Mouse (Mus musculus): ENCODE results near the gene Smr3a. TPM values are rescaled to one million over a fixed set of nuclear protein-coding genes. Genes with fewer than 3 reads are reported as not detected.

Smr3a gene
- not detected for total RNA-seq (2021)

GRCm38 (mm10) chr5:88002249-88002648 lies at the start of gene Smr3a:
Gene Smr3a (plus strand): TSS chr5:88002549.
- intact Hi-C loops (cut with DNase I) = no loop called here
- no peak for DNase-seq

- intact Hi-C loops (cut with DNase I) = no loop called here
Measured at GRCm38 (mm10) chr5:87969201-87969600, 33.1 kb upstream of the Smr3a start, which contains the start of the genes 2310003L06Rik and Gm28434. Gene 2310003L06Rik (plus strand): TSS chr5:87969459. Gene Gm28434 (plus strand): TSS chr5:87969517.

GRCm38 (mm10) chr5:87979139-87979538 lies 23.2 kb upstream of the Smr3a start, which contains the start of gene Cabs1:
Gene Cabs1 (plus strand): TSS chr5:87979439.
- DNase-seq = no peak
- intact Hi-C loops (cut with DNase I) = no loop called here

More at GRCm38 (mm10) chr5:87969201-87969600, 33.1 kb upstream of the Smr3a start, which contains the start of the genes 2310003L06Rik and Gm28434:
- DNase-seq = no peak

GRCm38 (mm10) chr5:87982468-87983214 lies 19.7 kb upstream of the Smr3a start:
- DNase-seq = no peak
- intact Hi-C loops (cut with DNase I) = no loop called here

- DNase-seq = no peak
- intact Hi-C loops (cut with DNase I) = no loop called here
Measured at GRCm38 (mm10) chr5:88005241-88005640, 2.9 kb downstream of the Smr3a start.

Other genes starting within 250 kb of the Smr3a start
- gene Csn1s2a, start 228.0 kb upstream of the Smr3a start, total RNA-seq (2021) = not detected
- not detected for gene Csn1s2b, start 194.5 kb upstream of the Smr3a start, total RNA-seq (2021)
- not detected for gene Prr27, start 176.9 kb upstream of the Smr3a start, total RNA-seq (2021)
- gene Odam, start 117.5 kb upstream of the Smr3a start, total RNA-seq (2021) = not detected
- not detected for gene Csn3, start 77.0 kb upstream of the Smr3a start, total RNA-seq (2021)
- not detected for gene 2310003L06Rik, start 33.1 kb upstream of the Smr3a start, total RNA-seq (2021)
- not detected for gene Gm28434, start 33.0 kb upstream of the Smr3a start, total RNA-seq (2021)
- gene Cabs1, start 23.1 kb upstream of the Smr3a start, total RNA-seq (2021) = not detected
- not detected for gene Smr2, start 84.0 kb downstream of the Smr3a start, total RNA-seq (2021)
- not detected for gene Gm11116, start 109.0 kb downstream of the Smr3a start, total RNA-seq (2021)
- gene Gm11115, start 151.6 kb downstream of the Smr3a start, total RNA-seq (2021) = not detected

Data from heart, postnatal 36 days (tissue).